Mouse (Mus musculus) CD4-positive helper T cell, adult 2 months (primary cell): ENCODE measurements around the gene Tnnc1.
A peak's percentile ranks its signal among the peaks of the same experiment; 100 is the strongest.

Source experiments
- DNase-seq: peaks from one replicate; pipeline ENCODE4 v3.0.0-alpha.2; 2012; ENCODE audit warnings: low read depth, missing footprints, low spot score

The Tnnc1 gene

DNA sequence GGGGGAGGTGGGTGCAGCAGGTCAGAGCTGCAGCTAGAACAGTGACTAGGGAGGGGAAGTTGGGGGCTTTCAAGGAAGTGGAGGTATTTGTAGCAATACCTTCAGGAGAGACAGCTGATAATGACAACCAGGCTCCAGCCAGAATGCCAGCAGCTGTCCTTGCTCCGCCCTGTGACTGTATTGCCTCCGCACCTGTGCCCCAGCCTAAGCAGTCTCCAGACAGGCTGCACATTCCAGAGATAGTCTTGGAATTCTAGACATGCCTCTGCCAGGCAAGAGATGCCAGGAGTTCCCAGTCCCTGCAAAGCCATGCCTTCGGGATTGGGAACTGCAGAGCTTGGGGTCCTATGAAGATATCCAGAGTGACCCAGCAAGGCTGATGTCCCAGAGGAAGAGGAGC, 4.4 kb downstream of the Tnnc1 start:
- no peak for DNase-seq

DNA sequence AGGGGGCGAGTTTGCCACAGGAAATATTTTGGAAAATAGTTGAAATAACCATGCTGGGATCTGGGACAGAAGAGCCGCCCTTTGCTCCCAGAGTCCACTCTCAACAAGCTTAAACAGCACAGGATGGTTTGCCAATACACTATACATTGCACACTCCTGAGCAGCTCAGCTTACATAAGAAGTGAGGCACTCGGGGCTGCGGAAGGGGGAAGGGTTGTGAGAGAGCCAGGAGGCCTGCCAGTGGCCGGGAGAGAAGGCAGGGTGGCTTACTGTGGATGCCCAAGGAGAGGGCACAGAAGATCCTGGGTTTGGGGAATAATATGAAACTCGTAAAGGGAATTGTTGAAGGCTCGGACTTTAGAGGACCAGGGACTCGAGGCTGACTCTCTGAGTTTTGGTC, 5.8 kb downstream of the Tnnc1 start:
- no peak for DNase-seq

DNA sequence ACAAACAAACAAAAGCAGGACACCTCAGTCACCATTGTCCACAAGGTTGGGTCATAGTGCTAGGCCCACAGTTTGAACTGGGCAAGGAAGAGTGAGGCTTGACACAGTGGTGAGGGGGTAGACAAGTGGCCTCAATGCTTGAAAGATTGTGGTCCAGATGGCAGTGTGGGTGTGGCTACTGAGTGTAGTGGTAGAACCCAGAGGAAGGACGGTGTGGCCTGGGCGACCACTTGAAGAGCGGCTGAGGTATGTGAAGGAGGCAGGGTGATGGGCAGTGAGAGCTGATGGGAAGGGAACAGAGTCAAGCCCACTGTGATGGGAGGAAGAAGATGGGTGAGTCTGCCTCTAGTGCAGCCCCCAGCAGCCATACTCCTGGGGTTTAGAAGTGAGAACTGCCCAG, 6.6 kb downstream of the Tnnc1 start:
- no peak for DNase-seq

DNA sequence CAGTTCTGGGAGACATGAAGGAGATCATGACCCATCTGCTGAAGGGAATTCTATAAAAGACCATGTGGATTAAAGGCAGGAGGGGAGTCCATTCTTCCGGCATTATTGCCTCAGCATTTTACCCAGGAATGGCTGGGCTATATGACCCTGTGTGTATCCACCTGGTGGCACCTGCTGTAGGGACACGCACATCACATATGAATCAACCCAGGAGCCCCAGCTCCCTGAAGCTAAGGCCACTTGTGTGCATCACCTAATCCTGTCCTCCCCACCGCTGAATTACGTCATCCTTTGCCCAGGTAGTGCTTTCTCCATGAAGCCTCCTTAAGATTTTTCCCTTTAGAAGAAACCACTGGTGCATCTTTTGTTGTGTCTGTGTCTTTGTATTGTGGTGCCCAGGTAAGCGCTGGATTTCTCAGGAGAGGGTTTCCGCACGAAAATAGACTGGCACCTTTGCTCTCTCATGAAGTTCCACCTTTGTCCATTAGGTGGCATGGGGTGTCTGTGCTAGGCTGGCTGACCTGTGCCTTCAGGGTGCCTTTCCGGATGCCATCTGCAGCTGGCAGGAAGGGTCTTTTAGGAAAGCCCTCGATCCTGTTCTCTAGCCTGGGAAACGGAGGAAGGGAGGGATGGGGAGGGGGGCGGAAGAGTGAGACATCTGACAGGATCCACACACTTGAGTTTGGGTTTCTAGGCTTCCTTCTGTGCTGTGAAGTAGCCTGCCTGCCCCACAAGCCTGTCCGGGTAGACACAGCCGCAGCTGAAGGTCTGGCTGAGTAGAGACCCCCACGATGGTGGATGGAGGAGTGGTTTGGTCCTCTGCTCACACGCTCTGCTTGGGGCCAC, 7.3 kb downstream of the Tnnc1 start:
- DNase-seq: peak; percentile 73

DNA sequence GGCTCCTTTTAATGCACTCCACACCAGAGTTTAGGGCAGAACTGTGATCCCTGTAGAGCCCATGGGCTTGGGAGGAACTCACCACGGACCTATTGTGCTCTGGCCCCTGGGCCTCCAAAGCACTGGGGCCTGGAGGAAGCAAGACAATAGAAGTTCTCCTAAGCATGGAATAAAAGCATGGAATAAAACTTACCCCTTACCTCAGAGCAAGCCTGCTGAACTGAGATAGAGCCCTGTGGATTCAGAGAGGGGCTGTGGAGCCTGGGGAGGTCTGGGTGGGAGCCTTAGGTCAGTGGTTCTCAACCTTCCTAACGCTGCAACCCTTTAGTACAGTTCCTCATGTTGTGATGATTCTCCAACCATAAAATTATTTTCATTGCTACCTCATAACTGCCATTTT, 8.7 kb downstream of the Tnnc1 start, which contains the start of gene Nisch:
Gene Nisch (minus strand): TSS at position 101 of the 400 bp plus-strand sequence.
- DNase-seq: no peak

DNA sequence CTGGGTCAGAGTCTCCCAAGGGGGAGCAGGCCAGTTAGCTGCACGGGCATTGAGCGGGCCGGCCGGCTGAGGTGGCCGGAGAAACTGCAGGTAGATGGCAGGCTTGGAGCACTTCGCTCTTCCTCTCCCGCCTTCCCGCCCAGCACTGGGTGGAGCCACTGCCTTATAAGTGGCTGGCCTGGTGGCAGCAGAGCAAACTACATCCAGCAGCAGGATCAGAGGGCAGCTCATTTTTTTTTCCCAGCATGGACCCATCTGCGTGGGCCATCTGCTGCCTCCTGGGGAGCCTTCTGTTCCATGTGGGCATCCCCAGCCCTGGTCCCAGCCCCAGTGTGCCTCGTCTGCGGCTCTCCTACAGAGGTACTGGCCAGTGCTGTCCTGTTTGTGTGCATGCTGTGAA, 9.6 kb downstream of the Tnnc1 start, which contains the start of gene Sema3g:
Gene Sema3g (plus strand): TSS at position 195 of the 400 bp plus-strand sequence.
- peak; percentile 26 for DNase-seq

DNA sequence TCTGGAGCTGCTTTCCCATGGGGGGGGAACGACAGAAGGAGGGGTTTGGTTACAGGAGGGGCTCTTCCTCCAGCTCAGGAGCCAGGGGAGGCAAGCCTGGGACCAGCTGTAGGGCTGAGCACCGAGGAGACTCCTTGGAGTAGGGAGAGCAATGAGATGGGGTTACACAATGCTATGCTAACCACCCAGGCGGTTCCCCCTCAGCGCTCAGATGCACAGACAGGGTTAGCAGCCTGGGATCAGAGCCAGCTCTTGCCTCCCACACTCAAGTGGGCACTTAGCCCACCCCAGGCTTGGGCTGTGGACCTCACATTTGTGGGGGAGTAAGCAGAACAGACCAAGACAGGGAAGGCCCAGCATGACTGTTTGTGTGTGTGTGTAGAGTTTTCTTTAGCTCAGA, 18.9 kb downstream of the Tnnc1 start:
- DNase-seq: no peak

DNA sequence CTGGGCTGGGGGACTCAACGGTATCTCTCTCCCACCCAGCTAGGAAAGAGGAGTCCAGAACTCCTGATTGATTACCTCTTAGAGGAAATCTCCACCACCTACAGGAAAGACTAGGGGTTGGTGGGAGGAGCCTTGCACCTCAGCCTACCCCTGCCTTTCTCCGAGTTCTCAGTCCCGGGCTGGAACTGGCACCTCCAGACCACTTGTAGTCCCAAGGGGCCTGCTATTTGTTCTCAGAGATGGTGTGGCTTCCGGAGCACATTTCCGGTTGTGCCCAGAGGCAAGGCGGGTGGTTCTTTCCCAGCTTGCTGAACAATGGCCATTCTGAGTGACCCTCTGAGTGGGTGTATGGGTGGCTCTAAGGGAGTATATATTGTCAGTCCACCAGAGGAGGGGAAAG, 20.1 kb downstream of the Tnnc1 start:
- DNase-seq: no peak

DNA sequence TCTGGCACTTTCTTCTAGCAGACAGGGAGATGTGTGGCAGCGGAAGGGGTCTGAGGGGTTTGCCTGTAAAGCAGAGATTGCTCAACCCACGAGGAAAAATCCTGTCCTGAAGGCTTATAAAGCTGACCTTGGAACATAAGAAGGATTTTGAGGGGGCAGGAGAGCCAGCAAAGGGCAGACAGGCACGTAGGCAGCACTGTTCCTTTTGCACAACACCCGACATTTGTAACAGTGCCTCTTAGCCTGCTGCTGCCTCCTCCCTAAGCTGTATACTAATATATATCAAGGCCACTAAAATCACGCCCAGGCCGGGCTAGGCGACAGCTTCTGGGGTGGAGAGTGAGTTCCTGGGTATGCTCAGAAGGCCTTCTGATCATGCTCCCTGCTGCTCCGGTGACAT, 22.3 kb downstream of the Tnnc1 start:
- no peak for DNase-seq

DNA sequence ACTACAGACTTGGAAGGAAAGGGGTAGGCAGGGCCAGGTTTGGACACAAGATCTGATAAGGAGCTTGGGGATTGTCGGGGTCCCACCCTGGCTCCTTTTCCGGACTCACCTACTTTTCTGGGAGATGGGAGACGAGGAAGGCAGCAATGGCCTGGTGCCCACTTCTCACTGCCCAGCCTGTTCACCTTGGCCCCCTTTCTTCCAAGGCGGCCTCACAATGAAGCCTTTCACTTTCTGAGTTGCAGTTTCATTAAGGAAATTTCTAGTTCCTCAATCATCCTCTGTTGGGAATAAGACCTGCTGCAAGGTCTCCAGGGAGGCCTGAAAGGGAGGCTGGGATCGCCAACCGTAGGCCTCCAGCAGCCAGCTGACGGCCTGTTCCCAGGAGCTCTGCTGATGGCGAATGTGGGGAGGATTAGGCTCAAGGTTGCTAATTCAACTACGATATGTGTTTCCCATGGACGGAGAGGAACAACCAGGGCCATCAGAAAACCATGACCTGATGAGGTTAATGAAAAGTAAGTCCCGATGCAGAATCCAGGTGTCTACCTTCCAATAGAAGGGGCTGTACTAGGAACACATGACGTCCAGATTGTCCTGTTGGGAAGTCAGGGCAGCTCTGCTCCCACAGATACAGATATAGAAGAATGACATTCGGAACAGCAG, 24.4 kb downstream of the Tnnc1 start:
- DNase-seq: no peak

DNA sequence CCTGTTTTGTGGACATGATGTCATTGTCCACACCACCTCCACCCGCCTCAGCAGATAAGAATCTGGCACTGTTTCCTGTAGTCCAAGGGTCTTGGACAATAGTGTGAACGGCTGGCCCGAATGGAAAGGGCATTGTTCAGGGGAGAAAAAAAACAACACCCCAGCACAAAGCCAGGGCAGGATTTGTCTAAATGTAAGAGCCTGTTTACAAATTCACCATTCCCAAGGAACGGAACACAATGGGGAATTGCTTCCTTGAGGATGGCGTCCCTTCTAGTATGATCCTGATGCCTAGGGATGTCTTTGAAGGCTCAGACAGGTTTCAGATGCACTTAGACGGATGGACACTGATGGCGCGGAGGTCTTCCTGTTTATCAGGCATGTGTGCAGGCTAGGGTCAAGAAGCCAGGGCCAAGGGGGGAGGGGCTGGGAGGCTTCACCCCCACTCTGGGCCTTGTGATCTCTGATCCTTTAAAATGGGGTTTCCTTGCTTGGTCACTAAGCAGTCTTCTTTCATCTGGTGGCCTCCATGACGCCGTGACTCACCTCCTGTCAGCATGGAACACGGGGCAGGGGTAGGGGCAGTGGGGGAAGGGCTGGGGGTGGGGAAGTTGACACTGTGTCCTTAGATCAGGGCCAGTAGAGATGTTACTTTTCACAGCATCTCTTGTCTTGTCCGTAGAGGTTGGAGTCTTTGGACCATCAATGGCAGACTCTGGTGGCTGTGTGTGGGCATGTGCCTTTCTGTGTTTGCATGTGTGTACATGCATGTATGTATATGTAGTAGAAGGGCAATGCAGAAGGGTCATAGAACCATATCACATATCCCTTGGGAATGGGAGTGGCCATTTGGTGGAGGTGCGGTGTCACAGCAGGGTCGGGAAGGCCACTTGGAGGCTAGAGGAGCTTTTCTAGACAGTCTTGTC, 25.2 kb downstream of the Tnnc1 start:
- no peak for DNase-seq

DNA sequence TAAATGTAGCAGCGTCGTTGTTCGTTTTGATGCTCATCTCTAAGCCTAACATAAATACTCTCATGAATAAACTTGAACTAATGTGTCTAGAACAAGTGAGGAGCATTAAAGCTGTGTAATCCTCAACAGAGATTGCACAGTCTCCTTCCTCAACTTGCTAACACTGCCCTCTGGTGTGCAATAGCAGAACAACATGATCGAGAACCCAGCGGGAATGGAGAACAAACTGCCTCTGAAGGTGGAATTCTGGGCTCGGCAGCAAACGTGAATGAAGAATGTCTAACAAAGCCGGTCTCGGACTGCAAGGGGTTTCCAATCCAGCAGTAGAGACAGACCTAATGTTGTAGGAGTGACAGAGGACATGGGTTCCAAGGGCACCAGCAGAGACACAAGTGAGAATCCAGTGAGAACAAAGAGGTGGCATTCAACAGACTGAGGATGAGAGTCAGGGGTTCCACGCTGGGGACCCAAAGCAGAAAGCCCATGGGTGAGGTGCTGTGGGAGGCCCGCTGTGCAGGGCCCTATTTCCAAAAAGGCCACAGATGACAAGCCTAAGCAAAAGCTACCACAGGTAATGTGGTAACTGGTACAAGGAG, 26.0 kb downstream of the Tnnc1 start:
- DNase-seq: peak; percentile 61

DNA sequence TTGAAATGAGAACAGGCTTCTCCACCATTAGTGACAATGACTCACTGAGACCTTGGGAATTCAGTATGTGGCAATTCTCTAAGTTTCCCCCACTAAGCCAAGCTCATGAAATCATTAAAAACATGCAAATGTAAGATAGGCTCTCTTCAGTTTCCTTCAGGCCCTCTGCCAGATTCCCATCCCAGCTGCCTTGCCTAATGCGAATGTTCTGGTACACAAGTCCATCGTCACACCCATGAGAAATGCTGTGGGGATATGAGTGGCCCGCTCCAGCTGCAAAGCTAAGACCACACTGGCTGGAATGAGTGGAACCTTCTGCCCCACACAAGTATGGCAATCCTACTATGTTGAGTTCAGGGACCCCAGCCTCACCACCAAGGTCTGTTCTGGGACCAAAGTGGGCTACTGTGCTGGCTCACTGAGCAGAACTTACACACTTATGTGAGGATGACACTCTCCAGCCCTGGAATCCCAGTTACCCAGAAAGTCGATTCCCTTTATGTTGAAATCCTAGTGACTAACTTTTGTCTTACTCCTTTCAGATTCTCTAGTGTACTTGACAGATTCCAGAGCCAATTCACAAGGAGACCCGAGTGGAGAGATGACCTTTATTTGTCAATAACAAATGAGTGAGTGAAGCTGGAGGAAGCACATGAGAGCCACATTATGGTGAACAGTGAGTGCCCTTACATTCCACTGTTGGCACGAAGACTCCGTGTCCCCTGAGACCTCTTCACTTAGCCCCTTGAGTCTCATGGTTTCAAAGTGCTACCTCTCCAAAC, 29.2 kb downstream of the Tnnc1 start:
- DNase-seq: no peak

DNA sequence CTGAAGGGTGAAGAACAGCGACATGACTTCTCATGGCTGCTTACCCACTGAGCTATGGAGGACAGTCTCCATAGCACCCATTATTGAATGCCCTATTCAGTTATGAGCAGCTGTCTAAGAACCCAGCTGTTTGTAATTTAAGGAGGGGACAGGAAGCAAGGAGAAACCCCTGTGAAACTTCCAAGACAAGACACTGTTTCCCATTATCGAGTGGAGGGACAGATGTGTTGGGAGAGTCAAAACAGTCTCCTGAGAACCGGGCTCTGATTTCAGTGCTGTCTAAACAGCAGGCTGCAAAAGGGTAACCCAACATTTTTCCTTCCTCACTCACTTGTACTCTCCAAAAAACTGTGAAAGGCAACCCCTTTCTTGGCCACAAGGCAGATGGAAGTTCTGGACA, 32.4 kb downstream of the Tnnc1 start:
- DNase-seq: no peak

DNA sequence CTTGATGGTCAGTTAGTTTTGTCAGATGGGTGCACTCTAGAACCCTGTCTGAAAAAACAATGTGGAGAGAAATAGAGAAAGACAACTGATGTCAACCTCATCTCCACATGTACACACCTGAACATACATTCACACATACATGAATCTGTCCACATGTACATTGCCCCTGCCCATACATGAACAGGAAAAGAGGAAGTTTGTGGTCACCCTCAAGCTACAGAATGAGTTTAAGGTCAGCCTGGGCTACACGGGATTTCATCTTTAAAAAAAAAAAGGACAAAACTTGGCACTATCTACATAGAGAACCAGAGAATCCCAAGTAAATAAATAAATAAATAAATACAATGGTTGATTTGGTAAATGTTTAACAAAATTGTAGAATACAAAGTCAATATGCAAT, 36.7 kb downstream of the Tnnc1 start:
- DNase-seq: no peak

DNA sequence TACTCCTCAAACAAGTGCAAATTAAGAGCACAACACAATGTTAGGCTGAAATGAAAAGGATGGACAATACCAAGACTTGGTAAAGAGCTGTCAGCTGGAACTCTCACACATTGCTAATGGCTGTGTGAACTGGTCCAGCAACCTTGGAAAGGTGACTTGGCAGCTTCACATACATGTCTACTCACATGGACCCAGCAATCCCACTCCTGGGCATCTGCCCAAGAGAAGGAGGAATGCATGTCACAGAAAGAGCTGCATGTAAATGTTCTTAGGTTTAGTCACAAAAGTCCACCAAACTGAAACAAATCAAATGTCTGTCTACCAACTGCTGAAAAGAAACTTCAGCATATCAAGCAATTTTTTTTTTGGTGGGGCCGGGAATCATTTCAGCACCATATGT, 37.8 kb downstream of the Tnnc1 start:
- DNase-seq: no peak

DNA sequence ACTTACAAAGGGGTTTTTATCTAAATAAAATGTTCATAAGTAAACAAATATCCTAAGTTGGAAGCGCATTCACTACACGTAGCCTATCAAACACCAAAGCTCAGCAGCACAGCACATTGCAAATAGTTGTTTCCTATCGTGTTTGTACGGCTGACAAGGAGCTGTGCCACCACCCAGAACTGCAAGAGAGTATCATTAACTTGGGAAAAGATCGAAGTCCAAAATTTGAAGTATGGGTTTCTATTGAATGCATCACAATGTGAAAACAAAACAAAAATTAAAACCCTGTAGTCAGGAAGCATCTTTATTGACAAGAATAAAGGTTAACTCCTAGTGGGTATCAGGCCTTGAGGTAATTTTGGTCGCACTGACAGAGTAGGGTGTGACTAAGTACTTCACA, 40.3 kb downstream of the Tnnc1 start:
- no peak for DNase-seq

DNA sequence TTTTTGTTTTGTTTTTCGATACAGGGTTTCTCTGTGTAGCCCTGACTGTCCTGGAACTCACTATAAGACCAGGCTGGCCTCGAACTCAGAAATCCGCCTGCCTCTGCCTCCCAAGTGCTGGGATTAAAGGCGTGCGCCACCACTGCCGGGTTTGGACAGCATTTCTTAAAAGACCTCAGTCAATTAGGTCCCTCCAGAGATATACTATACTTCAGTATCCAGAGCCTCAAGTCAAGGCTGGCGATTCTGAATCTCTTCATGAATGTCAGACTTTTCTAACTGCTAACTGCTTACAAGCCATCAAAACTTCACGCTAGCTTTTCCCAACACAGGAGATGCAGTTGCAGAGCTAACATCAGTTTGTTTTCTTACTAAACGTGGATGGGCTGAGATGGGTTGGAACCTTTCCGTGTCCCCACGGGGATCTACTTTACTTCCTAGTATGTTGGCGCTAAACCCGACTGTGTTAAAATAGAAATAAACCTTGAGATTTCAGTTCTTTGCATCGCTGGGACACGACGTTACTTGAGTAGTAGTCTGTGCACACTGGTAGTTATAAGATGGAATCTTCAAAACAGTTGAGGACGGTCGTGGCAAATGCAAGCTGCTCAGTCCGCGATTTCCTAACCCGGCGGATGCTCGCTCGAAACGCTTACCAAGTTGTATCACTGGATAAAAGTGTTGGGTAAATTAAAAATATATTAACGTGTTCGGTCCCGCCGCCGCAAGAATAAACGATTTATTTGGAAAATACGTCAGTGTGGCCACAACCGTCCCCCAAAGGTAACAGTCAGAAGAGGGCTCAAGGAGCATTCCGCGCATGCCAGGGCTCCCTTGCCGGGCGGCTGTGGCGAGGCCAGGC, 42.3 kb downstream of the Tnnc1 start:
- DNase-seq: no peak

DNA sequence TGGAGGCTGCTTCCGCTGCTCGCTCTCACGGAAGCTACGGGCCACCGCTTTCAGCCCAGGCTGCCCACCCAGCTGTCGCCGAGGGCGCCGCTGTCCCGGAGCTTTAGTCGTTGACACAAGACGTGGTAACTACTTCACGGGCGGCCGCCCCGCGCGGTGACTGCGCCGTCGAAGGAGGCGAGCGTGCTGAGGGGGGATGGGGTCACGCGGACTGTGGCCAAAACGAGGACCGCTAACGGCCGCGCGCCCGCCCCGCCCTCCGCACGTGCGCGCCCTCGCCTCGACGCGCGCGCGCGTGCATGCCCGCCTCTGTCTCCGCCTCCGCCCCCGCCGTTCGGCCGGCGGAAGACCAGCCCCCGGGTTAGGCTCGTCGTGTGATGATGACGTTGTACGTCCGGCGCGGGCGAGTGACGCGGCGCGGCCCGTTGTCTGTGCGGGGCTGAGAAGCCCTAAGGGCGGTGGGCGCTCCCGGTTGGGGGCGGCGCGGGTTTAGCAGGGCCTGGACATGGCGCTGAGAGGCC, 43.0 kb downstream of the Tnnc1 start, which contains the start of the genes Phf7 and Bap1:
Gene Phf7 (minus strand): TSS at position 234 of the 521 bp plus-strand sequence.
Gene Bap1 (plus strand): TSS at position 367 of the 521 bp plus-strand sequence.
- DNase-seq: peak; percentile 97
